Mouse (Mus musculus): Measurements from ENCODE around the gene Rfx4. TPM values are rescaled to one million over a fixed set of nuclear protein-coding genes. Genes with fewer than 3 reads are reported as not detected.

The Rfx4 gene
- polyA plus RNA-seq, 1 experiment from 2014 or later, result not detected

GRCm38 (mm10) chr10:84811171-84811912 is 55.5 kb downstream of the Rfx4 start:
- Histone ChIP-seq H3K4me3 (ENCODE audit: low read depth, low read length) (no peak overlapping the region), H3K9ac (ENCODE audit: low read length) (no peak overlapping the region), H3K4me2 (ENCODE audit: low read length) (no peak overlapping the region), H3K27me3 (replicated peaks; ENCODE audit: control insufficient read depth, insufficient read depth, low read length) (no peaks in the 10 kb centered on the region), H3K4me1 (replicated peaks; ENCODE audit: control insufficient read depth, insufficient read depth, low read length) (no peaks in the 10 kb centered on the region), H3K9me3 (ENCODE audit: control insufficient read depth, low read length) (no peaks in the 10 kb centered on the region), H3K27ac (ENCODE audit: low read depth) (no peak overlapping the region), H3K36me3 (ENCODE audit: control insufficient read depth, insufficient read depth, low read length) (no peaks in the 10 kb centered on the region)
- no peak for ATAC-seq (replicated peaks; ENCODE audit: low FRiP score, low TSS enrichment, low read depth)
- 82% methylated on average over 11 of the region's 11 CpGs for WGBS
- no peak for DNase-seq (ENCODE audit: low spot score)

- 82% methylated on average over 2 of the region's 2 CpGs for WGBS
- Histone ChIP-seq H3K27ac (ENCODE audit: low read depth) (no peak overlapping the region), H3K36me3 (ENCODE audit: control insufficient read depth, insufficient read depth, low read length) (no peaks in the 10 kb centered on the region), H3K4me1 (replicated peaks; ENCODE audit: control insufficient read depth, insufficient read depth, low read length) (no peaks in the 10 kb centered on the region), H3K9ac (ENCODE audit: low read length) (no peak overlapping the region), H3K9me3 (ENCODE audit: control insufficient read depth, low read length) (no peaks in the 10 kb centered on the region), H3K4me3 (ENCODE audit: low read depth, low read length) (no peak overlapping the region), H3K4me2 (ENCODE audit: low read length) (no peak overlapping the region), H3K27me3 (replicated peaks; ENCODE audit: control insufficient read depth, insufficient read depth, low read length) (no peaks in the 10 kb centered on the region)
- DNase-seq (ENCODE audit: low spot score) (no peak), ATAC-seq (replicated peaks; ENCODE audit: low FRiP score, low TSS enrichment, low read depth) (no peak)
These were observed 56.0 kb downstream of the Rfx4 start for GRCm38 (mm10) chr10:84811913-84812295.

- Histone ChIP-seq H3K27me3 (replicated peaks; ENCODE audit: control insufficient read depth, insufficient read depth, low read length) (no peaks in the 10 kb centered on the region), H3K4me3 (ENCODE audit: low read depth, low read length) (no peak overlapping the region), H3K9ac (ENCODE audit: low read length) (no peak overlapping the region), H3K9me3 (ENCODE audit: control insufficient read depth, low read length) (no peaks in the 10 kb centered on the region), H3K4me1 (replicated peaks; ENCODE audit: control insufficient read depth, insufficient read depth, low read length) (no peaks in the 10 kb centered on the region), H3K36me3 (ENCODE audit: control insufficient read depth, insufficient read depth, low read length) (no peaks in the 10 kb centered on the region), H3K27ac (ENCODE audit: low read depth) (no peak overlapping the region), H3K4me2 (ENCODE audit: low read length) (no peak overlapping the region)
- ATAC-seq (replicated peaks; ENCODE audit: low FRiP score, low TSS enrichment, low read depth) (no peak), DNase-seq (ENCODE audit: low spot score) (no peak)
- WGBS, result 66% methylated on average over 4 of the region's 4 CpGs
These were observed 60.0 kb downstream of the Rfx4 start for GRCm38 (mm10) chr10:84815676-84816436.

GRCm38 (mm10) chr10:84817086-84817869 is 61.4 kb downstream of the Rfx4 start:
- H3K4me1 ChIP-seq (replicated peaks; ENCODE audit: control insufficient read depth, insufficient read depth, low read length), result no peaks in the 10 kb centered on the region
- no peak overlapping the region for H3K4me2 ChIP-seq (ENCODE audit: low read length)
- H3K9me3 ChIP-seq (ENCODE audit: control insufficient read depth, low read length), result no peaks in the 10 kb centered on the region
- H3K36me3 ChIP-seq (ENCODE audit: control insufficient read depth, insufficient read depth, low read length), result no peaks in the 10 kb centered on the region
- no peaks in the 10 kb centered on the region for H3K27me3 ChIP-seq (replicated peaks; ENCODE audit: control insufficient read depth, insufficient read depth, low read length)
- 79% methylated on average over 7 of the region's 7 CpGs for WGBS
- no peak for ATAC-seq (replicated peaks; ENCODE audit: low FRiP score, low TSS enrichment, low read depth)
- H3K27ac ChIP-seq (ENCODE audit: low read depth), result no peak overlapping the region
- H3K4me3 ChIP-seq (ENCODE audit: low read depth, low read length), result no peak overlapping the region
- H3K9ac ChIP-seq (ENCODE audit: low read length), result no peak overlapping the region
- DNase-seq (ENCODE audit: low spot score), result no peak

- no peak overlapping the region for H3K4me3 ChIP-seq (ENCODE audit: low read depth, low read length)
- DNase-seq (ENCODE audit: low spot score) (no peak), ATAC-seq (replicated peaks; ENCODE audit: low FRiP score, low TSS enrichment, low read depth) (no peak)
- no peaks in the 10 kb centered on the region for H3K9me3 ChIP-seq (ENCODE audit: control insufficient read depth, low read length)
- no peaks in the 10 kb centered on the region for H3K4me1 ChIP-seq (replicated peaks; ENCODE audit: control insufficient read depth, insufficient read depth, low read length)
- 42% methylated on average over 6 of the region's 6 CpGs for WGBS
- H3K4me2 ChIP-seq (ENCODE audit: low read length), result no peak overlapping the region
- no peaks in the 10 kb centered on the region for H3K27me3 ChIP-seq (replicated peaks; ENCODE audit: control insufficient read depth, insufficient read depth, low read length)
- H3K9ac ChIP-seq (ENCODE audit: low read length), result no peak overlapping the region
- no peaks in the 10 kb centered on the region for H3K36me3 ChIP-seq (ENCODE audit: control insufficient read depth, insufficient read depth, low read length)
- no peak overlapping the region for H3K27ac ChIP-seq (ENCODE audit: low read depth)
These were observed 63.8 kb downstream of the Rfx4 start for GRCm38 (mm10) chr10:84819669-84820068.

GRCm38 (mm10) chr10:84820230-84820629 is 64.4 kb downstream of the Rfx4 start:
- H3K27ac ChIP-seq (ENCODE audit: low read depth), result no peak overlapping the region
- H3K36me3 ChIP-seq (ENCODE audit: control insufficient read depth, insufficient read depth, low read length), result no peaks in the 10 kb centered on the region
- ATAC-seq (replicated peaks; ENCODE audit: low FRiP score, low TSS enrichment, low read depth), result no peak
- no peak overlapping the region for H3K4me3 ChIP-seq (ENCODE audit: low read depth, low read length)
- no peak overlapping the region for H3K4me2 ChIP-seq (ENCODE audit: low read length)
- no peaks in the 10 kb centered on the region for H3K9me3 ChIP-seq (ENCODE audit: control insufficient read depth, low read length)
- H3K27me3 ChIP-seq (replicated peaks; ENCODE audit: control insufficient read depth, insufficient read depth, low read length), result no peaks in the 10 kb centered on the region
- 73% methylated on average over 3 of the region's 3 CpGs for WGBS
- H3K9ac ChIP-seq (ENCODE audit: low read length), result no peak overlapping the region
- no peak for DNase-seq (ENCODE audit: low spot score)
- H3K4me1 ChIP-seq (replicated peaks; ENCODE audit: control insufficient read depth, insufficient read depth, low read length), result no peaks in the 10 kb centered on the region

GRCm38 (mm10) chr10:84822741-84823151 is 66.9 kb downstream of the Rfx4 start:
- Histone ChIP-seq H3K27ac (ENCODE audit: low read depth) (no peak overlapping the region), H3K4me2 (ENCODE audit: low read length) (no peak overlapping the region), H3K4me1 (replicated peaks; ENCODE audit: control insufficient read depth, insufficient read depth, low read length) (no peaks in the 10 kb centered on the region), H3K4me3 (ENCODE audit: low read depth, low read length) (no peak overlapping the region), H3K27me3 (replicated peaks; ENCODE audit: control insufficient read depth, insufficient read depth, low read length) (no peaks in the 10 kb centered on the region), H3K9me3 (ENCODE audit: control insufficient read depth, low read length) (no peaks in the 10 kb centered on the region), H3K9ac (ENCODE audit: low read length) (no peak overlapping the region), H3K36me3 (ENCODE audit: control insufficient read depth, insufficient read depth, low read length) (no peaks in the 10 kb centered on the region)
- whole genome bisulfite sequencing, result 47% methylated on average over 9 of the region's 9 CpGs
- no peak for DNase-seq (ENCODE audit: low spot score)
- no peak for ATAC-seq (replicated peaks; ENCODE audit: low FRiP score, low TSS enrichment, low read depth)

- H3K9me3 ChIP-seq (ENCODE audit: control insufficient read depth, low read length), result no peaks in the 10 kb centered on the region
- H3K4me3 ChIP-seq (ENCODE audit: low read depth, low read length), result no peak overlapping the region
- no peaks in the 10 kb centered on the region for H3K36me3 ChIP-seq (ENCODE audit: control insufficient read depth, insufficient read depth, low read length)
- ATAC-seq (replicated peaks; ENCODE audit: low FRiP score, low TSS enrichment, low read depth) (no peak), DNase-seq (ENCODE audit: low spot score) (no peak)
- H3K27ac ChIP-seq (ENCODE audit: low read depth), result no peak overlapping the region
- H3K9ac ChIP-seq (ENCODE audit: low read length), result no peak overlapping the region
- H3K4me2 ChIP-seq (ENCODE audit: low read length), result no peak overlapping the region
- WGBS, result 61% methylated on average over 4 of the region's 4 CpGs
- H3K4me1 ChIP-seq (replicated peaks; ENCODE audit: control insufficient read depth, insufficient read depth, low read length), result no peaks in the 10 kb centered on the region
- no peaks in the 10 kb centered on the region for H3K27me3 ChIP-seq (replicated peaks; ENCODE audit: control insufficient read depth, insufficient read depth, low read length)
These were observed 67.8 kb downstream of the Rfx4 start for GRCm38 (mm10) chr10:84823621-84824020.
